Mouse (Mus musculus) ZHBTc4 (cell line): ENCODE measurements around the gene 4930539E08Rik.

Source experiments
- DNase-seq: peaks from one replicate; pipeline ENCODE4 v3.0.0-alpha.2; 2011; ENCODE audit warnings: low read depth, low spot score

Gene 4930539E08Rik

DNA sequence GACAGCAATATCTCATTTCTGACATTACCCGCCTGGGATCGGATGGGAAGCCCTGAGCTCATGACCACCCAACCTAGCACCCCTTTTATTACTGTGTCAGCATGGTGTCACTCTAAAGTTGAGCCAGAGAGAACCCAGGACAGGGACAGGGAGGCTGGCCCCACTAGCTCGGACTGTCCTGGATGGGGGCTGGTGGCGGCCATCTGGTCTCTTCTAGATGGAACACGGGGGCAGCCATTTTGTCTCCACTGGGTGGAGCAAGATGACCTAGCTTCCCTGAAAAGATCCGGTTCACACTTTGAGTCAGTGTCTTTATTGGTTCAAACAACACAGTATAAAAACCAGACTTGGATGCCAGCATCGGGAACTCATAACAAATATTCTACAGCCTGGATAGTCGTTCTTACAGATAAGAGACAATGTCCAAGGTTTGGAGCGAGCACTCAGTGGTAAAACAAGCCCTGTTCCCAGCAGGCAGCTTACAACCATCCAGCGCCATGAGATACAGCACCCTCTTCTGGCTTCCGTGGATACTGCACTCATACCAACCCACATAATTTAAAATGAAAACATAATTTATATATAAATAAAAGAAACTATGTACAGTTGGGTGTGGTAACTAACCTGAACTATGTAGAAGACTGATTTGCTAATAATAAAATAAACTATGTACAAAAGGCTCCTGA is 18.9 kb downstream of the 4930539E08Rik start:
- DNase-seq, result peak; percentile 87

DNA sequence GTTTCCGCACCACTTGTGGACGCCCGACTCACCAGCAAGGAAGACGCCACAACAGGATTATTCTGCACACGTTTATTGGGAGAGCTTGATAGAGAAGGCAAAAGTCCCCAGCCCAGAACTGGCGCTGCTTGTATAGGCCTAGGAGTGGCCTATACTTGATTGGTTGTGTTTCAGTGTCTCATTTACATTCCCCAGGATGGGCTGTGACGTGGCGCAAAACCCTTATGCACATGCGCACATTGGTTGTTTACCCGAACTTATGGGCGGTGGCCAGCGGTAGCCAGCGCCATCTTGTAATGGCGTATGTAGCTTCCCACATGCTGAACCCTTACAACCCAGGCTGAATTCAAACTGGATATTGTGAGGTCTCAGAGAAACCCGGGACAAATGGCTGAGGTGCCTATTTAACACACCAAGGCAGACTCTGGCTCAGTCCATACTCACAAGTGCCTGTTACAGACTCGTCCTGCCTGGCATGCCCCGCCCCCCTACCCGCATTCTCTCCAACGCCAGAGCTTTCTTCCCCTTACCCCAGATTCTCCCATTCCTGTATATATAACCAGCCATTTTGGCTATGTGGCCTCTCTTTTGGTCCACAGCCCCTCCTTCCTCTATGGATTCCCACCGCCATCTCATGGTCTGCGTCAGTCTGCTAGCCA is 19.8 kb downstream of the 4930539E08Rik start:
- DNase-seq, result peak; percentile 97

DNA sequence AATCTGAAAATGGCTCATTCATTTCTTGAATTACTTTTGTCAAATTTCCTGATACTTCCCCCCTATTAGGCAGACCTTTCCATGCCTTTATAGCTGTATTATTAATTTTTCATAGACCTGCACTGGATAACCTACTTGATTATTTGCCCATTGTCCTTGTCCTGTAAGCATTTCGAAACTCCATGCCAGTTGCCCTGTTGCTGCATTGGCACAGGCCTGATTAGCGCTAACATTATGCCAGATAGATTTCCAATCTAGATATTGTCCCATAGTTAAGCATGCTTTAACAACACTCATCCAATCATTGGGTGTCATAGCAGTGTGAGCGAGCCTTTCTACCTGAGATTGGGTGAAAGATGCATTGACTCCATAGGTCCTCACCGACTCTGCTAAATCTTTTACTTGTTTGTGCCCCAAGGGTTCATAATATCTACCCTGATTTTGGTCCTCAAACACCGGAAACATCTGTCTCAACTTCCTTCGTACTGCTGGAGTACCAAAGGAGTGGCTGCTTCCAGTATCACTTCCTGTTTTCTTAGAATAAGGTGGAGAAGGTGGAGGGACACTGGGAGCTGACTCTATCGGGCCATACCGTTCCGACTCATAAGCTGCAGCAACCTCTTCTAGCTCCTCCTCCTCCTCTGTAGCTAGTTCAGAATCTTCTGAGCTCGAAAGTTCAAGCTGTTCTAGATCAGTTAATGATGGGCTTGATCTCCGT is 20.9 kb downstream of the 4930539E08Rik start:
- peak; percentile 71 for DNase-seq

DNA sequence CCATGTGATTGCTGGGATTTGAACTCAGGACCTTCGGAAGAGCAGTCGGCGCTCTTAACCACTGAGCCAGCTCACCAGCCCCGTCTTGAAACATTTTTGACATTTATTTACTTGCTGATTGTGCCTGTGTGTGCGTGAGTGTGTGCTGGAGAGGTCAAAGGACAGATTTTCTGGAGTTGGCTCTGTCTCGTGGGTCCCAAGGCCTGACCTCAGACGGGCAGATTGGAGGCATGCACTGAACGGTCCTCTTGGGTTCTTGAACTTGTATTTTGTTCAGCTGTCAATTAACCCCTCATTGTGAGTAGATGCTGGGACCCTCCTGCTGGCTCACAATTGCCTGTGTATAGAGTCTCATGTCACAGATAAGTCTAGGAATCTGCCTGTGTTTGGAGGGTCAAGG is 28.9 kb downstream of the 4930539E08Rik start:
- no peak for DNase-seq

DNA sequence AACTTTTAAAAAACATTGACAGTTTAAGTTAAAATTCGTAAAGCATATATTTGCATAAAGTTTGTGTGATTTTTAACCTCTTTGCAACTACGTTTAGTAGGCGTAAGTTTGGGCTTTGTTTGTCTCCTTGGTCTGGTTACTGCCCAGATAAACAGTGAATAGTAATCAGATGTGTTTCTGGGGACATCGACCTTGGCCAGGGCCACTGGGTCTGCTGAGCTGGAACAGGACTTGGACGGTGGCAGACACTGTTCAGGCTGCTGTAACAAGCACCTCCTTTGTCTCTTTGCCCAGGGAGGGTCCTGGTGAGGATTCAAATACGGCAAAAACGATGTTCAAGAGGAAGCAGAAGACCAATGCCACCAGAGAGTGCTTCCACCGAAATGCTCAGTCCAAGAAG is 29.9 kb downstream of the 4930539E08Rik start:
- no peak for DNase-seq

DNA sequence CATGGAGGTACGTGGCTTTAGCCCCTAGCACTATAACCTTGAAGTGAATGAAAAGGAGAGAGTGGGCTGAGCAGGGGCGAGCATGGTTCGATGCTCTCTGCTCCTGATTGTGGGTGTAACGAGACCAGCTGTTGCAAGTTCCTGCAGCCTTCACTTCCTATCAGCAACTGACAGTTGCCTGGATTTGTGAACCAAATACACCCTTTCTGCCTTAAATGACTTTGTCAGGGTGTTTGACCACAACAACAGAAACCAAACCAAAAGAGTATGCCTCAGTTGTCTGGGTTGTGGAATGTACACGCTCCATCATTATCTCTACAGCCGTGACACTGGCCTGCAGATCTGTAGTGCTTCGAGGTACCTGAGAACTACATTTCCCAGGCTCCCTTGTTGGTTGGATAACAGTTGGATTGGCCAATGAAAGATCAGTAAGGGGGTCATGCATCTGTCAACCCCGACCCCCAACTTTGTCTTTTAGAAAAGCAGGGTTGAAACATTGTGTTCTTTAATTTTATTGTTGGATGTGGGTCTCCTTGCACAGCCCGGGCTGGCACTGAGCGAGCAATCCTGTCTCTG is 31.1 kb downstream of the 4930539E08Rik start:
- no peak for DNase-seq

DNA sequence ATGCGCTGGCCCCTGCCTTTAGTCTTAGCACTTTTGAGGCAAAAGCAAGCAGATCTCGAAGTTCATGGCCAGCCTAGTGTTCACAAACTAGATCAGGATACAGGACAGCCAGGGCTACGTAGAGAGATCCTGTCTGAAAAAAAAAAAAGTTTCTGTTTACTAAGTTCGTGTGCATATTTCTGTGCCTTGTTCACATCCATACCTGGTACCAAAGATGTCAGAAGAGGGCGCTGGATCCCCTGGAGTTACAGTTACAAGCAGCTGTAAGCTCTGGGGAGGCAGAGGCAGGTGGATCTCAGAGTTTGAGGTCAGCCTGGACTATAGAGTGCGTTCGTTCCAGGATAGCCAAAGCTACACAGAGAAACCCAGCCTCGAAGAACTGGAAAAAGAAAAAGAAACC is 32.3 kb downstream of the 4930539E08Rik start:
- no peak for DNase-seq

DNA sequence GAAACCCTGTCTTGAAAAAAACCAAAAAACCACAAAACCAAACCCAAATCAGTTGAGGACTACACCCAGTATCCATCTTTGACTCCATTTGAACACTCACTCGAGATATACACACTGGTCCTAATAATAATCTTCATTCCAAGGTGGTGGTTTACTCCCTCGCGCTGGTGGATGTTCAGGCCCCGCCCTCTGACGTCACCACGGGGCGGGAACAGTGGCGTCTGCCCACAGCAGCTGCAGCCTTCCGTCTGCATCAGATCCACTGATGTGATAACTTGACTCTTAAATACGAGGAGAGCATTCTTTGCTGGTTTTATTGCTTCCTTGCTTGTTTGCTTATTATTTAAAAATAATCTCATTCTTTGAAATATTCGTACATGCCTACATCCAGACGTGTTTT is 32.8 kb downstream of the 4930539E08Rik start:
- DNase-seq, result peak; percentile 87

DNA sequence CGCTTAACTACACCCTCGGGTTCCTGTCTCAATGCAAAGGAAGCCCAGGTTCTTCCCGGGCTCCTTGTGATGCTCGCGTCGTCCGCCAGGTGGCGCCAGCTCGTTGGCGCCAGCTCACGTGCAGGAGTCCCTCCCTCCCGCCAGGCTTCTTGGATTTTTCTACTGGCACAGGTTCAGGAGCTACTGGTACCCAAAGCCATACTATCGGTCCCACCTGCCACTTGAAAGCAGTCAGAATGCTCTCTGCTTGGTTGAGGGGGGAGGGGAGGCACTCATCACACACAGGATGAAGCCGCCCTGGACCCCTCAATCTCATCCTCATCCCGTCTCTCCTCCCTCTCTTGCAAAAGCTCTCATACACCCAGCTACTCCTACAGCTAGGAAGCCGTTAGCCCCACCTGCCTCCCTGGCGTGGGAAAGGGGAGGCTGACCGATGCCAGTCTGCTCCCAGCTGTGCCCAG is 35.2 kb downstream of the 4930539E08Rik start:
- peak; percentile 96 for DNase-seq

DNA sequence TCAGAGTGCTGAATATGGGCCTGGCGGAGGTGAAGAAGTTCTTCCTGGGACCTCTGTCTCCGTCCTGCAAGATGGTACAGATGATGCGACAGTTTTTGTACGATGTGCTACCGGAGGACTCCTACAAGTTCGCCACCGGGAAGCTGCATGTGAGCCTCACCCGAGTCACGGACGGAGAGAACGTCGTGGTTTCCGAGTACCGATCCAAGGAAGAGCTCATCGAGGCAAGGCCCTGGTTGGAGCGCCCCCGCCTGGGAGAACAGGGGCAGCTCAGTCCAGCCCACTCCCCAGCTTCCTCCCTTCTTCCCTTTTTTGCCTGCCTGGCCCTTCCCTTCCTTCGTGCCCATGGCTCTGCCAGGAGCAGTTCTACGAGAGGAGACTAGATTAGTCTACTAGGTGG is 38.3 kb downstream of the 4930539E08Rik start:
- DNase-seq, result peak; percentile 84

DNA sequence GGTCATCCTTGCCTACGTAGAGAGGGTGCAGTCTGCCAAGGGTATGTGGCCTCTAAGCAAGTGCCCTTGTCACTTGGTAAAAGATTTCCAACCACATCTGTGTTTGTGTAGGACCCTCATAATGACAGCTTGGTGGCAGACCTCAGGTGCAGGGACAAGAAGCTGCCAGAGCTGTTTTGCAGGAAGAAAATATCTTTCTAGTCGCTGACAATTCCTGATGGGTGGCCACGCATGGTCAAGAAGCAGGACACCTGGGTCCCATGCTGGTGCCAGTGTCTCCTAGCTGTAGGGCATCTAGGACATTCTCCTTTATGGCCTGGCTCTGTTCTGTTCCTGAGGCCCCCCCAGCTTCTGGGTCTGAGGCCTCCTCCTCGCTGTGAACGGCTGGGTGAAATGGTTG is 38.8 kb downstream of the 4930539E08Rik start:
- DNase-seq, result no peak

DNA sequence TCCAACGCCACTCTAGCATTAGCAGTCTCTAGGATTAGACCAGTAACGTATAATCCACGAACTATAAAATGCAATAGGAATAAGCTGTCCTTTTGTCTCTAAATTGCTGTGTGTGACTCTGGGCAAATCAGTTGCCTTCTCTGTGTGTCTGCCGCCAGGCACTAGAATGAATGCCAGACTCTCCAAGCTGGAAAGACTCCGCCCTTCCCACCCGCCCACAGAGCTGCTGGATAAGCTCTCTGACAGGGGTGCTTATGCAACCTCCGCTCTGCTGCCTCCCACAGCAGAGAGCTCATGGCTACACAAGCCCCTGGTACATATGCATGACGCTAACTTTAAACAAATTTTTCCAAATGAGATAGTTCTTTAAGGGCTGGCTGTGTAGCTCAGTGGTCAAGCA is 39.8 kb downstream of the 4930539E08Rik start:
- DNase-seq, result peak; percentile 64

DNA sequence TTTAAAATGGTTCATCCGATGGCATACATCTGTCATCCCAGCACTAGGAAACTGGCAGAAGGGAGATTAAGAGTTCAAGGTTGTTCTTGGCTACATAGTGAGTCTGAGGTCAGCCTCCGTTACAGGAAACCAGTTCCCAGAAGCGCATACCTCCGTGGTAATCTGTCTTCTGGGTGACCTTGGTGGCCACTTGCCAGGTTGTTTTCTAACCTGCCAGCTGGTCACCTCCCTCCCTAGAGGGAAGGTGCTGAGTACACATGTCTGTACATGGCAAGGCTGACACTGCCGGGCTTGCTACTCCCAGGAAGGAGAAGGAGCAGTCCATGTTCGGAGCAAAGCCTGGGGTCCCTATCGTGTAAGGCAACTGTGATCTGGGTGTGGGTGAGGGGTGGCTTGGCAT is 40.3 kb downstream of the 4930539E08Rik start:
- DNase-seq, result no peak

DNA sequence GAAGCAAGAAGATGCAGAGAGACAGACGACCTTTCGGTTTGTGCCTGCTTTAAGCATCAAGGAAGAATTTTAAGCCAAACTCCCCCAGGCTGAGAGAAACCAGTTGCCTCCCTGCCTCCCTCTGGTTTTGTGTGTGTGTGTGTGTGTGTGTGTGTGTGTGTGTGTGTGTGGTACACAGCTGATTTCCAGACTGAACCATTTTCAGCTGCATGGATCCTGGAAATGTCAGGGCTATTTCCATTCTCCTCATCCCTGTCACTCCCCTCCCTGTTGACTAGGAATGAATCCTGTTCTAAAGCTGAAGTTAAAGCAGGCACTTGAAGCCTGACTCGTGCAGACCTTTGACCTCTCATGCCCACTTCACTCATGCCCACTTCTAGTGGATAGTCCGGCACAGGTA is 40.9 kb downstream of the 4930539E08Rik start:
- no peak for DNase-seq

DNA sequence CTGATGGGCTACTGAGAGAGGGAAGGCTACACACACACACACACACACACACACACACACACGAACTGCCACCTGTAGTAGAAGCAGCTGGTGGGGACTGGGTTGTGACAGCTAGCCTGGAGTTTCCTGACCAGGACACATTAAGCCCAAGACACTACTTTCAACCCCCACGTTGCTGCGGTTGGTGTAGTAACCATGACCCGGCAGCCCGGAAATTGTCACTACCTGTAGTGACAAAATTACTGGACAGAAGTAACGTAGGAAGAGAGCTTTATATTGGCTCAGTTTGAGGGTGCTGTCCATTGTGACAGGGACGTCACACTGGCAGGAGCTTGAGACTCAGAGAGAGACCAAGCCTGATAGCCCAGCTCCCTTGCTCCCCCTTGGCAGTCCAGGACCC is 42.8 kb downstream of the 4930539E08Rik start:
- DNase-seq, result no peak

DNA sequence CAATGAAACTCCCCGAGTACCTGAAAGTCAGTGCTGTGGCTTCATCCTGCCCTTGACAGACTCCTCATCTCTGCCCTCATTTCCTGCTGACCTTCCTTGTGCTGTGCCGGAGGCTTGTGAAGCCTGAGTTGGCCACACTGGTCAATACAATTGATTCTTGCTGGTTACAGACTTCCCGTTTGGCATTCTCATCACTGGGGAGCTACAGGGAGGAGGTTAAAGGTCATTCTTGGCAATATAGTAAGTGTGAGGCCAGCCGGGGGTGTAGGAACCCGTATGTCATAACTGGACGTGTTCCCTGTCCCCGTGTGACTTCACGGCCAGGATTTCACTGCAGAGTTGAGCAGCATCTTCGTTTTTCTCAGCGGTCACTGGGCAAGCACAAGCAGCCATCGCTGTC is 43.3 kb downstream of the 4930539E08Rik start:
- DNase-seq, result no peak

DNA sequence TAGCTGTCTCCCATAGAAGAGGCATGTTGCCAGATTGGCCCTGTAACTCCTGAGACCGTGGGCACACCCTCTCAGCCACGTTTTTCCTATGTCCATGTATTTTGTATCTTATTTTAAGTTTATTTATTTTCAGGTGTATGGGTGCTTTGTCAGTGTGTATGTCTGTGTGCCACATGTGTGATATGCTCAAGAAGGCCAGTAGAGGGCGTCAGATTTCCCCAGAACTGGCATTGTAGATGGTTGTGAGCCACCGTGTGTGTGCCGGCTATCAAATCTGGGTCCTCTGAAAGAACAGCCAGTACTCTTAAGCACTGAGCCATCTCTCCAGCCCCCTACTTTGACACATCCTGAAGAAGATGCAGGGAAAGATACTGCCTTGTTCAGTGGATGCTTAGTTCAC is 44.7 kb downstream of the 4930539E08Rik start:
- peak; percentile 58 for DNase-seq

DNA sequence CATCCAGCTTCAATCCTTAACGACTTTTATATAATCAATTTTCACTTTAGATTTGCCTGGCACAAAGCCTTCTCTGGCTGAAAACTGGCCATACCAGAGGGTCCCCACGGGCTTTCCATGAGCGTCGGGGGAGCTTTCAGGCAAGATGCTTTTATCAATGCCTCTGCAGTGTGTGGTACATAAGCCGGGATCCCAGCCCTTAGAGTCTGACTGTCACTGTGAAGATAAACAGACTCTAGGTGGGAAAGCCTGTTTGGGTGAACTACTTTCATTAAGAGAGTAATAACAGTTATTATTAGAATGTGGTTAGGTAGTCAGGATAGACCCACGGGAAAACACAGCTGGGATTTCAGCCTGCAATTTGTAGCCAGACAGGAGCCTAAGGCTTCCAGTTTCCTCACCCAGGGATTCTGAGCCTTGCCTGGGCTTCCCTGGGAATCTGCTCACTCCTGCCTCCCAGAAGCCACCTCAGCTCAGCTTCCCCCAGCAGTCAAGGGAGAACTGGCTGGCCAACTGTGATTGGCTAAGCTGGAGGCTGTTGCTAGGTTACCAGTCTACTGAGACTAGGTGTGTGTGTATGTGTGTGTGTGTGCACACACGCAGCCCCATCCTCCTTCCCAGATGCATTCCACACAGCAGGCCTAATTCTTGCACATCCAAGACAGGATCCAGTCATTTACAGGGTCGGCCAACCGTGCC is 45.6 kb downstream of the 4930539E08Rik start:
- no peak for DNase-seq

DNA sequence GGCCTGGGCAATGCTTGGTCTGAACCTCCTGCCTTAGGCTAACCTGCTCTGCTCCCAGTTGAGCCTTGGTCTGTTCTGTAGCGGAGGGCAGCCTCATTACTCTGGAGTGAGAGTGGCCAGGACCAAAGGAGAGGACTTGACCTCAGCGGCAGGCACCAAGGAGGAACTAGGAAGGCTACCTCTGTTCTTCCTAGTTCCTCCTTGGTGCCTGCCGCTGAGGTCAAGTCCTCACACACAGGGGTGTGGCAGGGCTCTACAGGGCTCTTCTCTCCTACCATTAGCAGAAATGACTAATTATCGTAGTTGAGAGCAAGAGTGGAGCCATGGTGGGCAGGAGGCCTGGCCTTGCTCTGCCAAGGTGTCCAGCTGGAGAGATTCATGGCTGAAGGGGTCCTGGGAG is 47.7 kb downstream of the 4930539E08Rik start:
- DNase-seq, result no peak

DNA sequence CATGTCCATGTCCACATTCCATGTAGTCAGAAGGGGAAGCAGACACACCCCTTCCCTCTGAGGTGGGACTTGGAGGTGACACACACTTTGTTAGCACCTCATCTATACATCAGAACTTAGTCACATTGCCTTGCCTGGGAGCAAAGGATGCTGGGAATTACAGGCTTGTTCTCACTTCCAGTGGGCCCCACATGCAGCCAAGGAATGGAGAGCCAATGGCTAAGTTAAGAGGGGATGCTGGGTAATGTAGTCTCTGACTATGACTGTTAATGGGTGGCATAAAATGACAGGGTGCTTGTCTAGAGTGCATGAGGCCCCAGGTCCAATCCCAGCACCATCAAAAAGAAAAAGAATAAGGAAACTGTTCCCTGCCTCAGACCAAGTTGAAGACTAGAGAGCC is 48.2 kb downstream of the 4930539E08Rik start:
- no peak for DNase-seq

DNA sequence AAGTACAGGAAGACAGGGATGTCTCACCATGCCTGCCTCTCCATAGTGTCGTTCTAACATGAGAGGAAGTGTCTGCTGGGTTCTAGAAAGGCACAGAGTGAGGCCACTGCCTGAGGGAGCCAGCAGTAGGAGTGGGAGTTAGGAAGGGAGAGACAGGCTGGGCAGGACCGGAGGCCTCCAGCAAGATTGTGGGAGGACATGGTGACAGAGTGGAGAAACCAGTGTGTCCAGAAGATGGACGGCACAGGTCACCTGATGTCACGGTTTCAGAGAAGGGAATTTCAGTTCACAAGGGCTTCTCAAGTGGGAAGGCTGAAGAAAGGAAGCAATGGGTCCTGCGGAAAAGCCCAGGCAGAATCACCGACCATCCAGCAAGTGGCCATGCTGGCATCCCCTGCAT is 50.7 kb downstream of the 4930539E08Rik start:
- no peak for DNase-seq

DNA sequence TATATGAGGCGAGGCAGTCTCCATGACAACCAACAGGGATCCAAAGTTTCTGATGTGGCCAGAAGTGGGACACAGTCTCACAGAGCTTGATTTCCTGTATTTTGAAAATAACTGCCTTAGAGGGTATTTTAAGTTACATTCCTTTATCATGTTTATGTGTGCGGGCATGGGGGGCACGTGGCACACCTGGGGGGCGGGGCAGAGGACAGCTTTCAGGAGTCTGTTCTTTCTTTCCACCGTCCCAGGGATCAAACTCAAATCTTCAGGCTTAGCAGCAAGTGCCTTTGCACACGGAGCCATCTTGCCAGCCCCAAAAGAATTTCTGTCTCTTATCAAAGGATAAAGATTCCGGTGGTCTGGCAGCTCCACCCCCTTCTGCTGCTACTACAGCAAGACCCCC is 51.2 kb downstream of the 4930539E08Rik start:
- DNase-seq, result no peak
